Mouse (Mus musculus): ENCODE data around the gene Phlda3.

Phlda3 gene

DNA sequence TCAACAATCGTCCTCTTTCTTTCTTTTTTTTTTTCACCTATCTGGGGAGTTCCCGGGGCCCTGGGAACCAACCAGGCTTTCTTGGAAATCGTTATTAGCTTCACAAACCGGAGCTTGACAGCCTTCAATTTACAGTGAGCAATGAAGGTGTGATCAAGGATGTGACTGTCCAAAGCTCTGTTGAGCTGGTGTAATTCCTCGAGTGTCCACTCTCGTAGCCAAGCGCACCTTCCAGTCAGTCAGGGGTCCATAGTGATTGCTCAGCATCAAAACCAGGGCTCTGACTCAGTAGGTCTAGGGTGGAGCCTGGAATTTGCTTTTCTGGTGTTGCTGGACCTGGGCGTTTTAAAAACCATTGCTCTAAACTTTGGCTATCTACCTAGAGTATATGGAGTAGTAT is 5.7 kb upstream of the Phlda3 start:
- DNase-seq, result no peak

DNA sequence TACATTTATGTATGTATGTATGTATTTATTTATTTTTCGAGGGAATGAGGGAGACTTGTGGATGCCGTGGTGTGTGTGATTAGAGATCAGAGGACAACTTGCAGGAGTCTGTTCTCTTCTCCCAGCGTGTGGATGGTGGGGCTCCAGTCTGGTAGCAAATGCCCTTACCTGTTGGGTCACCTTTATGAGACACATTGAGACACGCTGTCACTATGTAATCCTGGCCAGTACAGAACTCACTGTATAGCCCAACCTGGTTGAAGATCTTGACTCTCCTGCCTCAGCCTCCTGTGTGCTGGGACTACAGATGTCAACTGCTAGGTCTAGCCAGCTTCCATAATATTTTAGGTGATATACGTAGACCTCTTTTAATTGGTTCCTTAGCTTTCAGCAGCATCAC is 4.2 kb upstream of the Phlda3 start:
- DNase-seq, result no peak

DNA sequence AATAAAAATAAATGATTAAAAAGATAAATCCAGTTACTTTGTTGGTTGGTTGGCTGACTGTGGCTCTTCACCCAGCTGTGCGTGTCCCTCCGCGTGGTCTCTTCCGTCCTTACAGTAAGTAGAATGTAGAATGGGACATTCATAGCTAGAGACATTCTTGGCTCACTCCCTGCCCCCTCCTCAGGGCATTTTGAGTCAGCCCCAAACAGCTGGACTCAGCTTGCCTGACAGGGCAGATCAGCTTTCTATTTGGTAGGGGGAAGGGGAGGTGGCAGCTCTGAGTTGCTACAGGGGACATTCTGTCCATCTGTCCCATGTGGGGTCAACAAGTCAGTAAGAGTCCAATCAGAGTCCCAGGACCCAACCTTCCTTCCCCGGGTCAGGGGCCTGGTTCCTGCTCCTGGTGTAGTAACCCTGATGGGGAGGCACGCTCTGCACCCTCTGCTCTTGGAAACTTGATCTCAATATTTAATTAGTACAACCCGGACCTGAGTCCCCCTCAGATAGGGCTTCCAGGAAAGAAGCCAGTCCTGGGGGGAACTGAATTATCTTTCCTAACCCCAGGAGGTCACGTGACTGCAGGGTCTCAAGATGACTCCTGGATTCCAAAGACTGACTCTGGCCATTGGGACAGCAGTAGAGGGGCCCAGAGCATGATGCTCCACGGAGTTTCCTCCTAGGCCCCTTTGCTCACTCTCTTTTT is 2.3 kb upstream of the Phlda3 start:
- DNase-seq, result peak; percentile 60

DNA sequence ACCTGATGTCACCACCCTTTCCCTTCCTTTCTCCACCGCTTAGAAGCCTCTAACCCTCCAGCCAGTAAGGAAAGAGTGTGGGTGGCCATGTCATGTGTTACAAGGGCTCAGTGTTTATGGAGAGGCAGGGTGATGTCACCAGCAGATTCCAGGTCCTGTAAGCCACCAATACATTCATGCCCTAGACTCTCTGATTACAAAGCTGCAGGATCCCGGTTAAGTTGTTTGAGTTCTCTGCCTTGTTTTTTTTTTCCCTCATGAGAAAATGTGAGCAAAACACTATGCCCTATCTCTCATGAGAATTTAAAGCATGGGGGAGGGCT is 1.8 kb upstream of the Phlda3 start:
- no peak for DNase-seq

DNA sequence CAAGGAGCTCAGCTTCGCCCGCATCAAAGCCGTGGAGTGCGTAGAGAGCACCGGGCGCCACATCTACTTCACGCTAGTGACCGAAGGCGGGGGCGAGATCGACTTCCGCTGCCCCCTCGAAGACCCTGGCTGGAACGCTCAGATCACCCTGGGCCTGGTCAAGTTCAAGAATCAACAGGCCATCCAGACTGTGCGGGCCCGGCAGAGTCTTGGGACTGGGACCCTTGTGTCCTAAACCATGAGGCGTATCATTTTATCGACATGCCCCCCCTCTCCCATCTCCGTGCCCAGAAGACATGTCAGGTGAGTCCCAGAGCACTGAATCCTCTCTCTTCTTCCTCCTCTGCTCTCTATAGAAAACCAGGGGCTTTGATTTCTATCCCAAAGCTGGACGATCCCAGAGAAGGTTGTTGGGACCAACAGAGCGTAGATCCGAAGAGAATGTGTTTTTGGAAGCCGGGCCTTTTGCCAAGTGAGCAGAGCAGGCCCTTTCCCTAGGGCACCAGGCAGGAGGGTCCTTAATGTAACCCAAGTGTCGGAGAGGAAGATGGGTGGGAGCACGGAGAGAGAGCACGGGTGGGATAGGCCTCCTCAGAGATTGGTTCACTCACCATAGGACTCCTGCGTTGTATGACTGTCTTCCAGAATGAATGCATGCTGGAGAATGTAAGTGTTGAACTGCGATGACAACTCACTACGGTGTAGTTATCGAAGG is 830 bp downstream of the Phlda3 start:
- DNase-seq, result no peak

DNA sequence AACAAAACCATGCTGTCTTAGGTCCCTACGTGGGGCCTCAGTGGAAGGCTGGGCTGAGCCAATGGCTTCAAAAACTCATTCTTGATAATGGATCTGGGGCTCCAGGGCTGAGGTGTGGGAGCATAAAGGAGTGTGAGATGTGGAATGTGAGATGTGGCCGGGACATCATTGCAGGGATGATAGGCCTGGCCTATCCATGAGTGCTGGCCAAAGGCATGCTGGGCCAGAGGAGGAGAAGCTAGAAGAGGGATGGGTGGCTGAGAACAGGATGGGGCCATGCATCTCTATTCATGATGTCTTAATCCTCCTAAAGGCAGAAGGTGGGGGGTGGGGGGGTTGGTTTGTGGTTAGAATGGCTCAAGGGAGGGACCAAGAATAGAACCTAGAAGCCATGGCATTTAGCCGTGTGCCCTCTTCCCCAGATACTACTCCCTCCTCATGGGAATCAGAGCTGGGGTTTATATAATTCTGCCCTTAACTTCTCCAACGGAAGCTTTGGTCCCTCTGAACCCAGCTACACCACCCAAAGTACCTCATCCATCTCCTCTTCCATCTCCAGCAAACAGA is 1.5 kb downstream of the Phlda3 start:
- DNase-seq, result no peak

DNA sequence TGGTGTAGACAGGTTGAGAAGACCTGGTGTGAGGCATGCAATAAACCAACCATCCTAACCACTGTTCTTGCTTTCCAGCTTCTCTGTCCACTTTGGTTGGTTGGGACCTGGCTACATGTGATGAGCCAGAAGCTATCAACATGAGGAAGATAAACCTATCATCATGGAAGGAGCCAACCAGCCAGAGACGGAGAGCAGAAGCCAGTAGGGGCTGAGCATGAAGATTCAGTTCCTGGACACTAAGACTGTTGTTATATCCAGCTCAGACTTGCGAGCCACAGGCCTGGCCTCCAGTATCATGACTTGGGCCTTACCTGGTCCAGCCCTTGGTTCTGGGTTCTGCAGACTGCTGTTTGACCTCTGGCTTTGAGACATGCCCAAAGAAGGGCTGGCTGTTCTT is 2.5 kb downstream of the Phlda3 start:
- DNase-seq, result no peak

DNA sequence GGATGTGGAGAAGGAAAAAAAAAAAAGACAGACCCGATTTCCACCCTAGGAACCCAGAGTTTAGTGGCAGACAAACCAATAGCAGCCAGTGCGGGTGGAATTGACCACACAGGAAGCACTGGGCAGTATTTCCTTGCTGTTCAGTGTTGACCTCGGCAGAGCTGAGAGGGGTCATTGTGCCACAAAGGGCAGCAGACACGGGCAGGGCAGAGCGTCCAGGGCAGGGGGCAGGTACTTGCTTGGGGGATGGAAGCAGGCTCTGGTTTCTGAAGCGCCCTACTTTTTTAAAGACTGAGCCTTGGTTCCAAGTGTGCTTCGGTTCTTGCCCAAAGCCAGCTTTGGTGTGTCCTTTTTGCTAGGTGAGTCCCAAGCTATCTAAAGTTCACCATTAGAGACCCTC is 4.3 kb downstream of the Phlda3 start:
- DNase-seq, result no peak

DNA sequence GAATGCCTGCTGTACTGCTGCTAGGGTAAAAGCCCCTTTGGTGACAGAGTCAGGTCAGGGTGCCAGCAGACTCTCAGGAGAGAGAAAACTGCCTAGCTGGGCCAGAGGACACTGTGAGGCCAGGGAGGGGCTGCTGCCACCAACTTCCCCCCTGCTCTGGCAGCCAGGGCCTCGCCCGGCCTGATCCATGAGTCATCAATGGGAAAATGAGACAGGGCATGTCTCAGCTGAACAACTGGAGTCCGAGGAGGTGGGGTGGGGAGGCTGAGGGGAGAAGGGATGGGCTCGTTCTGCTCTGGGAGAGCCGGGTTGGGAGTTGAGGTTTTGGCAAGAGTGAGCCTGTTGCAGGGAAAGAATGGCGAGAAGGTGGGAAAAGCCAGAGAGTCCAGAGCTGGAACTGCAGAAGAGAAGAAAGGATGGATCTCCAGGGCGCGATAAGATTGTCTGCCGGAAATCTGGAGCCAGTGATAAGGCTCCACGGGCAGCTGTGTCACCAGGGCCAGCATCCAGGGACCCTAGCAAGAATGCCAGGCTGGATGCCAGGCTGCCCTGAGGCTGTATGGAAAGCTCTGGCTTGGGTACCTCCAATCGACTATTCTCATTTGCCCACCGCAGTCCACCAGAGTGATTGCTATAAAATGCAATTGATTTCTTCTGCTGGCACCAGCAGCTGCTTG is 5.1 kb downstream of the Phlda3 start:
- no peak for DNase-seq

DNA sequence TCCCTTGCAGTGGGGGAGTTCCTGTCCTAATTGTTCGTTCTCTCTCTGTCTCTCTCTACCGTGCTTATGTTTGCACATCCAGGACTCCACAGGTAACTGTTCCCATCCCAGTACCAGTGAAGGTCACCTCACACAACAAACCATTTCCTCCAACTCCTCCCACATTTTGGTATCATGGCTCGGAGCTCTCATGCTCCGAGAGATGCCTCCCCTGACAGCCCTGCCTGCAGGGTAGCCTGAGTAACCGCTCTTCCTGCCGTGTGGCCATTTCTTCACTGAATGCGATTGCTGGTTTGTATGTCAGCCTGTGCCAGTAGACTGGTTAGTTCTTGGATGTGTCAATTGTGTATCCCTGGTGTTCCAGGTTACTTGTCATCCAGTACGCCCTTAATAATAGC is 5.7 kb downstream of the Phlda3 start:
- DNase-seq, result no peak

DNA sequence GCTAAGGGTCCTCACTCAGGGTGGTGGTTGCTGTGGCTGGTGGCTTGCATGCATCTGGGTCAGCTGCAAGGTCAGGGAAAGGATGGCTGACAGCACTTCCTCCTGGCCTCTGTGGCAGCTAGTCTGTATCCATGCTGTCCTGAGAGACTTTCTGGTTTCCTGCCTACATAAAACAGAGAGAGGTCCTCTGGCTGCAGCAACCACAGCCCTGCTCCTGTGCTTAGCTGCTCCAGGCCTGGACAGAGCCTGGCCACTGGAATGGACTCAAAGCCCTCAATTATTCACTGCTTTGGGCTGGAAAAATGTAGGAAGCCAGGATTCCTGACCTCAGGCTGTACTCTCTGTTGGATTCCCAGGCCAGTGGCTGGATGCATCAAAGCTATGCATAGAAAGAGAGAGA is 10.7 kb downstream of the Phlda3 start:
- DNase-seq, result no peak

DNA sequence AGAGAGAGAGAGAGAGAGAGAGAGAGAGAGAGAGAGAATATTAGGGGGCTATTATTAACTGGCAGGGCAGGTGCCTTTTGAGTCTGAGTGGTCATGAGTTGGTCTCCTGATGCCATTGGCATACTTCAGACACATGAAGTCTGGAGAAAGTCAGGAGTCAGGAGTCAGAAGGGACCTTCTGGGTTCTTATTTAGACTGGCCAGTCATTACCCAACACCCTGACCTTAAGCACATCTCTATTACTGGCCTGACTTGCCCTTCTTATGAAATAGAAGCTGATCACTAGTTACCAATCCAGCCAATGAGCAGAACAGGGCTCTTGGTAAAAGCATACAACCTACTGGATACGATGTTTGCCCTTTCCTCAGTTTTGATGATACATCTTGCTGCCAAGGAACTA is 11.1 kb downstream of the Phlda3 start:
- DNase-seq, result no peak

DNA sequence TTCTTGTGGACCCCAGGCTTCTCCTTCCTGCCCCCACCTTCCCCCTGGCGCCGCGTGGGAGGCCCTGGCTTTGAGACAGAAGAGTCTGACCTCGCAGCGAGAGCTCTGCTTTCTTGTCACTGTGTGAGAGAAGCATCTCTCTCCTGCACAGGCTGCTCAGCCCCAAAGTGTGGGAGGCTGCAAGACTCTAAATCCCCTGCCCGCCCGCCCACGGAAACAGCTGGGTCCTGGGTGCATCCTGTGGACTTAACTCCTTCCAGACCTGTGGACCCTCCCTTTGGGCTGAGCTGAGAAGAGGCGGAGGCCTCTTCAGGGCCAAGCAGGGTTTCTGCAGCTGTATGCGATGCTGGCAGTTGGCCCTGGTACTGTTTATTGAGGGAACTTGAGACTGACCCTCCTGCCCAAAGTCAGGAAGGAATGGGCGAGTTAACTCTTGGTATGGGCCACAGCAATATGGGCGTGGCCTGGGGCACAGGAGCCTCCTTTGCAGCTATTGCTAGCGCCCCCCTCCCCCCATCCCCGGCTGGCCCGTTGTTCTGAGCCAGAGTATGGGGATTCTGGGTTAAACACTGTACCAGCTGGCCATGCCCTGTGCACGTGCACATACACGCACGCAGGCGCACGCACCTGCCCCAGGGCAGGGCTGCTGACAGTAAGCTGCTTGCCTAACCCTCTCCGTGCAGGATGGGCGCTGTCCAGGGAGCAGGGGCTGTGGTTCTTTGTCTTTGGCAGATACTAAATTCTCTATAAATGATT is 13.0 kb downstream of the Phlda3 start, which contains the start of gene Tnni1:
Gene Tnni1 (plus strand): TSS at position 655 of the 756 bp plus-strand sequence.
- no peak for DNase-seq

DNA sequence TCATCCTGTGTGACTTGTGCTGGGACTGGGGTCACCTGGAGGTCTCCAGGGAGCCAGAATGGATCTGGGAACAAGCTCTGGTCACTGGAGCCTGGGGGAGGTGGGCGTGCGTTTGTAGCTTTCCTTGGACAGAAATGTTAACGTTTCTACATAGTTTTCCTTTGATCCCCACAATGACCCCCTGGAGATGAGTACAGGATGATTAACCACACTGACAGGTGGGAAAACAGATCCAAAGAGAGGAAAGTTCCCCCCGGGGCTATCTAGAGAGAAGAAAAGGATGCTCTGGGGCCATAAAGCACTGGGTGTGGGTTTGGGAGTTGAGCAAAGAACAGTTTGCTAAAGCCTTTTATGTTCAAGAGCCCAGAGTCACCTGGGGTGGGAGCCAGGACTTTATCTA is 14.7 kb downstream of the Phlda3 start:
- no peak for DNase-seq

DNA sequence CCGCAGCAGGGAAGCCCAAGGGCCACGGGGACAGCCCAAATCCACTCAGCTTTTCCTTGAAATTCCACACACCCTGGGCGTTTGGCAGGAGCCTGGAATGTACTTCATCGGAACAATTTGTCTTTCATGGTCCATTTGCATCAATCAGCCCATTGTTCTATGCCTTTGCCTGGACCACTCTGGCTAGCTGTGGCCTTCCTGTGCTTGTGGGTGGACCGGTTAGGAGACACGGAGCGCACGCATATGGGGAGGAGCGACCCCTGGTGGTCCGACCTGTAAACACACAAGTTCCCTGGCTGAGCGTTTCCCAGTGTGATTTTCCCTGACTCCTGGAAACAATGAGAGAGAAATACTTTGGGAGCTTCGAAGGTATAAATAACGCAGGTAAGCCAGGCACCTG is 15.3 kb downstream of the Phlda3 start:
- peak; percentile 81 for DNase-seq

DNA sequence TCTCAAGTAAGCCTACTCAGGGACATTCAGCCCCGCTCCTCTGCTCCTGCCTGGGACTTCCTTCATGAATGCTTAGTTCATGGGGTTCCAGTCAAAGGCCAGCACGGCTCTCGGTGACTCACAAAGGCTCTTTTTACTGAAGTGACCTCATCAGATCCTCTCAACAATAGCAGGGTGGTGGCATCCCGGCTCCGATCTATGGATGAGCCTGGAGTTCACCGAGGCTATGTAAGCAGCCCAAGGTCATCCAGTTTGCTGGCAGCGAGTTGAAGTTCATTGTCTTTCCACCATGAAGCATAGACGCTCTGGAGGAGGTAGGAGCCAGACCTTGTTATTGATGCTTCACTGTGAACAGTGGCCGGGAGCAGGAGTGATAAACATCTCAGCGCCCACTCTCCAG is 16.9 kb downstream of the Phlda3 start:
- no peak for DNase-seq

DNA sequence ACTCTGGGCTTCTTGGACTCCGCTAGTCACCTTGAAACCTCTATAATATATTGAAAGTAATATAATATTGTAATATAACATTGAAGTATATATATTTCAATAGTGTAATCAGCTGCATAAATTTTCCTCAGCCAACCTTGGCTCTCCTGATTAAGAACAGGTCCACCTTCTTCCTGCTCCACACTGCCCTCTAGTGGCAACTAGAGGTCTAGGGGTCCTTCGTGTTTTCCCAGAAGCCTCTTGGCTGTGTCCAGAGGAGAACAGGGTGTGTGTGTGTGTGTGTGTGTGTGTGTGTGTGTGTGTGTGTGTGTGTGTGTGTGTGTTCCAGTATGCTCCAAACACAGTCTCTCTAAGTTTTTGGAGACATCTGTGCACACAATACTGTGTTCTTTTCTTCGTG is 21.9 kb downstream of the Phlda3 start:
- peak; percentile 79 for DNase-seq

DNA sequence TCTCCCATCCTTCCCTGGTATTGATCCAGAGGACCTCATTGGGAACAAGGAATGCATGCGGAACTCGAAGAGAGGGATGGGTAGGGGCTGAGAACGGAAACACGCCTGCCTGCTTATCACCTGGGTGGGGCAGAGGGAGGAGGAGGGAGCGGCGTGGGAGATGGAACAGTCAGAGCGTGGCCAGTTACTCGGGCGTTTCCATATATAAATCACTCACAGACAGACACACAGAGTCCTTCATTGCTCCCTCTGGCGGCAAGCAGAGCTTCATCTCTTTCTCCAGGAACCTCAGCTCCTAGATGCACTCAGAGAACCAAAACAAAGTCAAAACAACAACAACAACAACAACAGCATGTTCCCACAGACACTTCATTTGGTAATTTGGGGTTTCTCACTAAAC is 22.8 kb downstream of the Phlda3 start:
- DNase-seq, result peak; percentile 50

DNA sequence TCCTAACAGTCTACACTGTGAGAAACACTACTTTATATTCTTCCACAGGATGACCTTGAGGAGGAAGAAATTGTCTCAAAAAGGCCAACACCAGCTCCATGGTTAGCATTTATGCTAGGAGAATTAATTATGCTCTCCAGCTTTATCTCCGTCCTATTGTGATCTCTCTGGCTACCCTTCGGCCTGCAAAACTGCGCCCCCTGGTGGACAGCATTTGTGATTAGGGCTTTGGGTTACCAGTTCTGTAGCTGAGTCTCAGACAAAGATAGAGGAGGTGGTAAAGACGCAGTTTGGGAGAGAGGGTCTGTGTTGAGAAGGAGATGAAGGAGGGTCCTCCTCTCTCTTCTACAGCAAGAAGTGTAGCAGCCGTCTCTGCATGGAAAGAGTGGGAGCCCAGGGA is 23.9 kb downstream of the Phlda3 start:
- DNase-seq, result peak; percentile 72

DNA sequence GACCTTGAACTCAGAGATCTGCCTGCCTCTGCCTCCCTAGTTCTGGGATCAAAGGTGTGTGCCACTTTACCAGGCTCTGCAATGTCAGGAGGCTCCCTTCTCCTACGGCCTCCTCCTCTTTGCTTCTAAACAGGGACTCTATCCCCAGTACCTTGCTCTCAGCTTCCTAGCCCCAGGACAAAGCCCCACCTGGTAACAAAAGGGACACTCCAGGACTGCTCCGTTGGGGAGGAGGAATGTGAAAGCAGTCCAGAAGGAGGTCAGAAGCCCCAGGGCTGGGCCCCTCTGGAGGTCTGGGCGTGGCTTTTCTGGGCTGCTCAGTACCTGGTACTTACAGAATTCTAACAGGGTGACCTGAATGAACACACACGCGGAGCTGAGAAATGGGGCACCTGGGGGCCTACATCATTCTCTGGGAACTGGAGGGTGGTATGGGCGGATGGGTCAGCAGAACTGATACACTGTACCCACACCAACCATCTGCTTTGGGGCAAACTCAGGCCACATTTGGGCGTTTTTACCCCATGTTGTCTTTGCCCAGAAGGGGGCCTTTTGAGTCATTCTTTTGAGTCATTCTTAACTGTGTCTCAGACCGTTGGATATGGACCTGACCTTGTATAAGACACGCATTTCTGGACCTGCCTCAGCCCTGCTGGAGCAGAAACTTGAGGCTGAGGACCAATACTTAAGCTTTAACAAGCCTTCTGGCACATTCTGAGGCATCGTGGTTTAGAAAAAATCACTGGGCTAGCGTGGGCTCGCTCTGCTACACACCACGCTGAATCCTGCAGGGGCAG is 26.4 kb downstream of the Phlda3 start:
- no peak for DNase-seq

DNA sequence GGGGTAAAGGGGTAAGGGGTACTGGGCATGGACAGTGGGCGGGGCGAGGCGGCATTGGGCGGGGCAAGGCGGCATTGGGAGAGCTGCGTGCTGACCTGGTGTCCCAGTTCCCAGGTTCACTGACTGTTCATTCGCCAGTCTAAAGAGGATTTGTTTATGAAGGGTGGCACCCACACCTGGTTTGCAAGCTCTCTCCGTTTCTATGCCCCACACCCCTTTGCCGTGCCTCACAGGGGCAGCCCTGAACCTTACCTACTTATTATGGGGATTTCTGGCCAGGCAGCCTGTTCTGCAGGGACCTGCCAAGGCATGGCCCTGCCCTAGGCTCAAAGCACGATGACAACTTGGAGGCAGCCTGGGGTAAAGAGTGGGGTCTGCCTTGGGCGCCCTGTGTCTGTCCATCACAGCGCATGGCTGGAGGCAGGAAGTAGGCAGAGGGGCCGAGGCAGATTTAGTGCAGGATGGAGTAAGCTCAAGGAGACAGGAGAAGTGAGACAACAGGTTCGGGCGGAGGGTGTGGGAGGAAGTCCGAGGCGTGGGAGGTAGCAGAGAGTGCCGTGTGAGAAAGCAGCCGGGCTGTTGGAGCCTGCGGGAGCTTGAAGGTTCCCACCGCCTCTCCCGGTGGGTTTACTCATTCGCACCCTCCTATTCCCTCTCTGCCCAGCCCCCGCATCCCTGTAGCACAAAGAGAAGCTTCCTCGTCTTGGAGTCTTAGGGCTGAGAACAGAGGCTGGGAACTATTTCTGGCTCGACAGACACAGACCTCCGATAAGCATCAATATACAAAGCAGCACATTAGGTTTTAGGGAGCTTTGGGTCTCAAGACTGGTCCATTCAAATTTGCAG is 27.7 kb downstream of the Phlda3 start:
- no peak for DNase-seq
